Mouse (Mus musculus): ENCODE data around the gene Znhit1. TPM values are rescaled to one million over a fixed set of nuclear protein-coding genes. Genes with fewer than 3 reads are reported as not detected.
A peak's percentile ranks its signal among the peaks of the same experiment; 100 is the strongest.

Gene Znhit1
- total and polyA plus RNA-seq, 3 experiments, result 58.4 to 70.1 (median 65.5) TPM

DNA sequence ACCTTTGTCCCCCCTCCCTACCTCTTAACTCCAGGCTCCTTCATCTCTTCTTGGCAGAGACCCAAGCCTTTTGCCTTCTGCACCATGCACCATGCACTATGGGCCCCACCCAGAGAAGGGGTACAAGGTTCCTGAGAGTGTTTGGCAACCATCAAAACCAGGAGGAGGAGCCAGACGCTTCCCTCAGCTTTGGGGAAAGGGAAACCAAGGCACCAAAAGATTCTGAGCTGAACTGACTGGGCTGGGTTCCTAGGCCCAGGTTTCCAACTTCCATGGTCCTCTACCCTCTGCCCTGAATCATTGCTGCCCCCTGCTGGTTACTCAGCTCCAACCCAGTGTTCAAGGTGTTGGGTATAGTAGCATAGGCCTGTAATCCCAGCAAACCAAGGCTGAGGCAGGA lies 17.1 kb downstream of the Znhit1 start:
- intact Hi-C loops (cut with DNase I), result loop anchor here (1.0 kb wide), 1 partner anchor 41 kb away; no protein-coding TSS in a partner anchor
- H3K79me2 ChIP-seq (replicated peaks; ENCODE audit: control insufficient read depth, insufficient read depth, low read length), result no peaks in the 10 kb centered on the region
- H3K9ac ChIP-seq (ENCODE audit: low read depth, low read length), result no peak overlapping the region
- TF ChIP-seq POLR2A (IDR thresholded peaks at IDR 0.05; ENCODE audit: insufficient read depth, low read depth, low read length) (no peak), EP300 (IDR thresholded peaks at IDR 0.05; ENCODE audit: insufficient read depth, low read depth, low read length) (peak; percentile 87), CTCF (IDR thresholded peaks at IDR 0.05) (peak; percentile 82)
- peaks cover 5% of the 10 kb centered on the region; the same call in 1 of the 2 replicates for H3K36me3 ChIP-seq (ENCODE audit: control insufficient read depth, insufficient read depth, low read length)
- H3K27me3 ChIP-seq (ENCODE audit: control insufficient read depth, insufficient read depth, low read length), result no peaks in the 10 kb centered on the region
- peaks cover 16% of the 10 kb centered on the region for H3K4me1 ChIP-seq (ENCODE audit: control insufficient read depth, insufficient read depth, low read length)
- no peak overlapping the region for H3K27ac ChIP-seq
- H3K4me3 ChIP-seq, result no peak overlapping the region
- peak; percentile 67 to 73 for DNase-seq
- 59% methylated on average over 1 of the region's 1 CpGs for WGBS

DNA sequence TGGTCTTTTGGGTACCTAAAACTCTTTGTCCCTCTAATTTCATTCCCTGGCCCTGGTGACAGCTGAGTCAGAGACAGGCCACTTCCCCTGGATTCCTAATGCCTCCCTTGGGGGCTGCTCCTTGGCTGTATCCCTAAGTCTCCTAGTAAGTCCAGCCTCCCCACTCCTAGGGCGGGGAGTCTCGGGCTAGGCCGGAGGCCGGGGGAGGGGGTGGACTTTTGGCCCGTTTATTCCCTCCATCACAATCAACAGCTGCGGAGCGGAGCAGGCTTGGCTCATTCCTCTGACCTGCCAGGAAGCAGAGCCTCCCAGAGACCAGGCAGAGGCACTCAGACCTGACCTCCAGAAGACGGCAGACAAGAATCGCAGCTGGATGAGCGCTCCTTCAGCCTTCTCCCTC lies 20.2 kb downstream of the Znhit1 start:
- H3K36me3 ChIP-seq (ENCODE audit: control insufficient read depth, insufficient read depth, low read length), result peaks cover 5% of the 10 kb centered on the region; the same call in 1 of the 2 replicates
- TF ChIP-seq CTCF (IDR thresholded peaks at IDR 0.05), result no peak
- TF ChIP-seq POLR2A (IDR thresholded peaks at IDR 0.05; ENCODE audit: insufficient read depth, low read depth, low read length), result peak; percentile 66
- 0 out of 2 replicates have a peak, but pooled peaks have one; percentile 84 for TF ChIP-seq EP300 (IDR thresholded peaks at IDR 0.05; ENCODE audit: insufficient read depth, low read depth, low read length)

DNA sequence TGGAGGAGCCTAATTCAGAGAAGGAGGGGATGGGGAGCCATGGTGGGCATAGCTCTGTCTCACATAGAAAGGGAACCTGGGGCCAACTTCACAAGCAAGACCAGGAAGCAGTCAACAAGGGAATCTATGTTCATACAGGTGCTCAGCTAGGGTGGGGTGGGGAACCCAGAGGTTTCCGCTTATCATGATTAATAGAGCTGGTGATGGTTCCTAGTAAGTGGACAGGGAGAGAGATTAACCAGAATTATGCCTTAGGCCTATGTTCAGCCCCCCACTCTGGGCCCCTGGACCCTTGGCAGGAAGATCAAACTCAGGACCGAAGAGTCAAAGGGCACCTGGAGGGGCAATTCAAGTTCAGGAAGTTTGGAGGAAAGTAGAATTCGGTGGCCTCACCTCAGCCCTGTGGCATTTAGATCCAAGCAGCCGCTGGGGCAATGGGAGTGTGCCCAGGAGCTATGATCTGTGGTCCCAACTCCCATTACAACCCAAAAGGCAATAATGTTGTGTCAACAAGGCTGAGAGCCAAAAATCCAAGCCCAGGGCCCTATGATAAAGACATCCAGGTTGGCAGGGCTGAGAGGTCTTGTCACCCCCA lies 20.9 kb downstream of the Znhit1 start:
- TF ChIP-seq EP300 (IDR thresholded peaks at IDR 0.05; ENCODE audit: insufficient read depth, low read depth, low read length), result no peak
- no peak for TF ChIP-seq POLR2A (IDR thresholded peaks at IDR 0.05; ENCODE audit: insufficient read depth, low read depth, low read length)
- TF ChIP-seq CTCF (IDR thresholded peaks at IDR 0.05), result no peak
- DNase-seq, result peak in 1 of 2 experiments; percentile 42
- H3K27me3 ChIP-seq (ENCODE audit: control insufficient read depth, insufficient read depth, low read length), result no peaks in the 10 kb centered on the region
- 80% methylated on average over 4 of the region's 4 CpGs for WGBS
- no peak overlapping the region for H3K9ac ChIP-seq (ENCODE audit: low read depth, low read length)
- peak overlapping the region; percentile 22; the same call in 1 of the 2 replicates for H3K4me3 ChIP-seq
- peak overlapping the region; percentile 88 for H3K27ac ChIP-seq
- H3K79me2 ChIP-seq (replicated peaks; ENCODE audit: control insufficient read depth, insufficient read depth, low read length), result no peaks in the 10 kb centered on the region
- H3K4me1 ChIP-seq (ENCODE audit: control insufficient read depth, insufficient read depth, low read length), result peaks cover 19% of the 10 kb centered on the region
- H3K36me3 ChIP-seq (ENCODE audit: control insufficient read depth, insufficient read depth, low read length), result peaks cover 5% of the 10 kb centered on the region; the same call in 1 of the 2 replicates
- intact Hi-C loops (cut with DNase I), result loop anchor here (10.0 kb wide), 1 partner anchor 378 kb away; no protein-coding TSS in a partner anchor

More for the DNA sequence above, 20.2 kb downstream of the Znhit1 start:
- intact Hi-C loops (cut with DNase I), result loop anchor here (10.0 kb wide), 1 partner anchor 377 kb away; no protein-coding TSS in a partner anchor
- Histone ChIP-seq H3K4me1 (ENCODE audit: control insufficient read depth, insufficient read depth, low read length) (peaks cover 19% of the 10 kb centered on the region), H3K27ac (peak overlapping the region; percentile 88), H3K9ac (ENCODE audit: low read depth, low read length) (peak overlapping the region; percentile 61), H3K4me3 (peak overlapping the region; percentile 32), H3K27me3 (ENCODE audit: control insufficient read depth, insufficient read depth, low read length) (no peaks in the 10 kb centered on the region), H3K79me2 (replicated peaks; ENCODE audit: control insufficient read depth, insufficient read depth, low read length) (no peaks in the 10 kb centered on the region)
- whole genome bisulfite sequencing, result 20% methylated on average over 10 of the region's 10 CpGs
- DNase-seq, result peak; percentile 81 to 88

DNA sequence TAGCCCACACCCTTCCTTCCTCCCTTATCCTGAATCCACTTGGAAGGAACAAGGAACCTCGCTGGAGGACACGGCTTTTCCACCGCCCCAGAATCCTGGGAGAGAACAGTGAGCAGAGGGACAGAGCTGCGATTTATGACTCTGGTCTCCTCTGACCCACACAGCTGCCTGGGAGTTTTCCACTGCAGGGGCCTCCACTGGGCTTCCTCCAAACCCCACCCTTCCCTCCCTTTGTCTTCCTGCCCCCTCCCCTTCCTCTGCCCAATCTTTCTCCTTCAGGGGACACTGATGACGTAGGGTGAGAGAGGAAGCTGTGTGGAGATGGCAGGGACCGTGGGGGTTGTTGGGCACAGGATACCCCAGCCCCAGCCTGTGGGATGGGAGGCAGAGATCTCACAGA lies 21.5 kb downstream of the Znhit1 start, which contains the start of gene Cldn15:
Cldn15 (plus strand) TSS at position 286 of the 400 bp plus-strand sequence.
- H3K9ac ChIP-seq (ENCODE audit: low read depth, low read length), result peak within 1 kb of the TSS; percentile 11
- WGBS, result 29% methylated on average over 5 of the region's 6 CpGs
- H3K79me2 ChIP-seq (replicated peaks; ENCODE audit: control insufficient read depth, insufficient read depth, low read length), result no peaks in the 10 kb centered on the region
- H3K36me3 ChIP-seq (ENCODE audit: control insufficient read depth, insufficient read depth, low read length), result peaks cover 5% of the 10 kb centered on the region; the same call in 1 of the 2 replicates
- peak within 1 kb of the TSS; percentile 22; the same call in 1 of the 2 replicates for H3K4me3 ChIP-seq
- H3K27me3 ChIP-seq (ENCODE audit: control insufficient read depth, insufficient read depth, low read length), result no peaks in the 10 kb centered on the region
- peaks cover 22% of the 10 kb centered on the region for H3K4me1 ChIP-seq (ENCODE audit: control insufficient read depth, insufficient read depth, low read length)
- H3K27ac ChIP-seq, result peak within 1 kb of the TSS; percentile 88
- intact Hi-C loops (cut with DNase I), result loop anchor here (10.0 kb wide), 1 partner anchor 378 kb away; no protein-coding TSS in a partner anchor
- TF ChIP-seq POLR2A (IDR thresholded peaks at IDR 0.05; ENCODE audit: insufficient read depth, low read depth, low read length) (peak; percentile 73), CTCF (IDR thresholded peaks at IDR 0.05) (no peak), EP300 (IDR thresholded peaks at IDR 0.05; ENCODE audit: insufficient read depth, low read depth, low read length) (peak; percentile 79)
- DNase-seq, result peak; percentile 59 to 62

DNA sequence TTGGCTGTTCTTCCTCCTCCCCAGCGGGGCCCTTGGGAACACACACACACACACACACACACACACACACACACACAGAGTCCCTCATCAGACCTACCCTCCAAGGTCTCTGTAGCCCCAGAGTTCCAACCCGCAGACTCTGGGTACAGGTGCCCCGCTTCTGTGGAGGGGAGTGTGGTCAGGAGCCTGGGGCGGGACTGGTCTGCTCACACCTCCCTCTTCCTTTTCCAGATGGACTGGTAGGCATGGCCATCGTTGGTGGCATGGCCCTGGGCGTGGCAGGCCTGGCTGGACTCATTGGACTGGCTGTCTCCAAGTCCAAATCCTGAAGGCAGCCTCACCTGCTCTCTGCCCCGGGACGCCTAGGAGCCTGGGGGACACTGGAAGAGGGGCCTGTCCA lies 22.1 kb downstream of the Znhit1 start:
- H3K4me3 ChIP-seq, result no peak overlapping the region

More for the DNA sequence above, 22.1 kb downstream of the Znhit1 start:
- Histone ChIP-seq H3K27ac (peak overlapping the region; percentile 88), H3K79me2 (replicated peaks; ENCODE audit: control insufficient read depth, insufficient read depth, low read length) (no peaks in the 10 kb centered on the region), H3K9ac (ENCODE audit: low read depth, low read length) (peak overlapping the region; percentile 11), H3K36me3 (ENCODE audit: control insufficient read depth, insufficient read depth, low read length) (peaks cover 5% of the 10 kb centered on the region; the same call in 1 of the 2 replicates), H3K27me3 (ENCODE audit: control insufficient read depth, insufficient read depth, low read length) (no peaks in the 10 kb centered on the region), H3K4me1 (ENCODE audit: control insufficient read depth, insufficient read depth, low read length) (peaks cover 22% of the 10 kb centered on the region)
- TF ChIP-seq EP300 (IDR thresholded peaks at IDR 0.05; ENCODE audit: insufficient read depth, low read depth, low read length) (no peak), POLR2A (IDR thresholded peaks at IDR 0.05; ENCODE audit: insufficient read depth, low read depth, low read length) (no peak), CTCF (IDR thresholded peaks at IDR 0.05) (no peak)
- intact Hi-C loops (cut with DNase I), result loop anchor here (10.0 kb wide), 1 partner anchor 379 kb away; no protein-coding TSS in a partner anchor
- peak in 1 of 2 experiments; percentile 49 for DNase-seq
- WGBS, result 70% methylated on average over 8 of the region's 8 CpGs

All from heart, adult 2 months (tissue).